Mouse (Mus musculus) cerebellum, adult 2 months (tissue): Measurements from ENCODE around the gene Isoc2b. TPM values are rescaled to one million over a fixed set of nuclear protein-coding genes. Genes with fewer than 3 reads are reported as not detected.
A peak's percentile ranks its signal among the peaks of the same experiment; 100 is the strongest.

Experiments used
- DNase-seq, 2 experiments: peaks; one replicate each; pipeline ENCODE4 v3.0.0; 2021
- H3K27ac ChIP-seq: fragments of 200-500 bp; 2 replicates; pipeline ENCODE4 v1.5.1; 2012; ENCODE audit warnings: low read length, control low read depth, inconsistent platforms; ENCODE audit not compliant: insufficient read depth
- H3K27me3 ChIP-seq: fragments of 200-500 bp; 2 replicates; pipeline ENCODE4 v1.6.1; 2012; ENCODE audit warnings: inconsistent platforms, mild to moderate bottlenecking, low read length, moderate library complexity; ENCODE audit not compliant: control insufficient read depth, insufficient read depth
- H3K4me1 ChIP-seq: fragments of 200-500 bp; 2 replicates; pipeline ENCODE4 v1.6.1; 2011; ENCODE audit warnings: low read length; ENCODE audit not compliant: control insufficient read depth, insufficient read depth
- H3K4me3 ChIP-seq: fragments of 200-500 bp; replicated peaks from 2 replicates; pipeline ENCODE3; 2011; ENCODE audit warnings: mild to moderate bottlenecking, low read depth, low read length, control low read depth; ENCODE audit not compliant: insufficient read depth
- CTCF ChIP-seq: fragments of 200-500 bp; IDR thresholded peaks from 2 replicates; pipeline ENCODE4 v1.5.1; 2011; ENCODE audit warnings: low read depth, mild to moderate bottlenecking, control low read depth, low read length, moderate library complexity, borderline replicate concordance; ENCODE audit not compliant: insufficient read depth
- POLR2A ChIP-seq: fragments of 200-500 bp; IDR thresholded peaks from 2 replicates; pipeline ENCODE4 v1.6.1; 2011; ENCODE audit warnings: low read length, control low read depth, borderline replicate concordance; ENCODE audit not compliant: insufficient read depth
- WGBS: fragments of 180-500 bp; shearing (Covaris S2); methylation state at CpG from one replicate; pipeline ENCODE4 v1.1.7; 2018; 5-methylcytosine and 5-hydroxymethylcytosine counted together
- polyA plus RNA-seq: library from polyadenylated mRNA; depleted of rRNA; stranded (reverse); fragments of >200 nt; gene quantifications from 2 replicates; pipeline ENCODE4 v1.2.3, GENCODE M21; 2012

The Isoc2b gene
- polyA plus RNA-seq, 1 experiment = 11.1 TPM

GRCm38 (mm10) chr7:4878186-4878585, 8.1 kb upstream of the Isoc2b start:
- no peak for TF ChIP-seq POLR2A
- no peak for TF ChIP-seq CTCF
- no peak overlapping the region for H3K27ac ChIP-seq
- 0 out of 2 replicates have a peak, but pooled peaks cover 5% of the 10 kb centered on the region for H3K4me1 ChIP-seq
- H3K27me3 ChIP-seq = no peaks in the 10 kb centered on the region
- H3K4me3 ChIP-seq = no peak overlapping the region
- DNase-seq = no peak

GRCm38 (mm10) chr7:4877226-4877625, 7.2 kb upstream of the Isoc2b start:
- Histone ChIP-seq H3K4me1 (0 out of 2 replicates have a peak, but pooled peaks cover 5% of the 10 kb centered on the region), H3K27me3 (no peaks in the 10 kb centered on the region), H3K27ac (peak overlapping the region; percentile 27; the same call in 1 of the 2 replicates), H3K4me3 (peak overlapping the region; percentile 96)
- no peak for DNase-seq
- no peak for TF ChIP-seq CTCF
- TF ChIP-seq POLR2A = no peak
- 4% methylated on average over 11 of the region's 11 CpGs for WGBS

- Histone ChIP-seq H3K27ac (peak within 1 kb of the TSS; percentile 59), H3K27me3 (no peaks in the 10 kb centered on the region), H3K4me3 (peak within 1 kb of the TSS; percentile 96), H3K4me1 (0 out of 2 replicates have a peak, but pooled peaks cover 5% of the 10 kb centered on the region)
- no peak for TF ChIP-seq CTCF
- TF ChIP-seq POLR2A = peak; percentile 90
- peak; percentile 89 to 95 for DNase-seq
- under 1% methylated on average over 22 of the region's 22 CpGs for WGBS
These were observed 6.7 kb upstream of the Isoc2b start, which contains the start of gene Isoc2a for GRCm38 (mm10) chr7:4876753-4877221. Isoc2a (plus strand) TSS chr7:4877153.

- DNase-seq = no peak
- Histone ChIP-seq H3K27ac (peak overlapping the region; percentile 68), H3K4me1 (peaks cover 3% of the 10 kb centered on the region), H3K4me3 (peak overlapping the region; percentile 83), H3K27me3 (no peaks in the 10 kb centered on the region)
- TF ChIP-seq CTCF (no peak), POLR2A (no peak)
- WGBS = 43% methylated on average over 10 of the region's 10 CpGs
These were observed 3.4 kb downstream of the Isoc2b start for GRCm38 (mm10) chr7:4866631-4867180.

GRCm38 (mm10) chr7:4865579-4866493, 4.2 kb downstream of the Isoc2b start:
- 3% methylated on average over 40 of the region's 40 CpGs for WGBS
- TF ChIP-seq POLR2A (peak; percentile 91; the same call in 1 of the 2 replicates), CTCF (no peak)
- H3K4me1 ChIP-seq = peaks cover 3% of the 10 kb centered on the region
- DNase-seq = peak; percentile 98 to 99
- H3K27me3 ChIP-seq = no peaks in the 10 kb centered on the region
- H3K4me3 ChIP-seq = peak overlapping the region; percentile 83
- peak overlapping the region; percentile 79 for H3K27ac ChIP-seq

GRCm38 (mm10) chr7:4865090-4865489, 5.0 kb downstream of the Isoc2b start:
- peaks cover 3% of the 10 kb centered on the region for H3K4me1 ChIP-seq
- no peaks in the 10 kb centered on the region for H3K27me3 ChIP-seq
- WGBS = 60% methylated on average over 5 of the region's 5 CpGs
- H3K4me3 ChIP-seq = peak overlapping the region; percentile 83
- peak; percentile 56 to 65 for DNase-seq
- peak overlapping the region; percentile 79; the same call in 1 of the 2 replicates for H3K27ac ChIP-seq
- TF ChIP-seq POLR2A (no peak), CTCF (peak; percentile 36; the same call in 1 of the 2 replicates)

- Histone ChIP-seq H3K27ac (no peak overlapping the region), H3K4me1 (peaks cover 3% of the 10 kb centered on the region), H3K4me3 (no peak overlapping the region), H3K27me3 (no peaks in the 10 kb centered on the region)
- DNase-seq = no peak
- WGBS = 87% methylated on average over 5 of the region's 5 CpGs
- TF ChIP-seq POLR2A (no peak), CTCF (no peak)
These were observed 5.8 kb downstream of the Isoc2b start for GRCm38 (mm10) chr7:4864130-4864845.
